Mouse (Mus musculus) brain, adult 2 months (tissue): ENCODE measurements around the gene Klra1.
A peak's percentile ranks its signal among the peaks of the same experiment; 100 is the strongest.
"Not testable (repeated sequence)": the region's sequence is repeated elsewhere in the genome, so short reads cannot be mapped to it uniquely, and the experiment has no call there.

Source experiments
- DNase-seq: peaks from one replicate; pipeline ENCODE4 v3.0.0; 2011; ENCODE audit warnings: low read depth, low spot score

The Klra1 gene

GRCm38 (mm10) chr6:130386750-130387149 is at the start of gene Klra1:
Klra1 (minus strand) TSS chr6:130386874.
- no peak for DNase-seq

- no peak for DNase-seq
Measured at GRCm38 (mm10) chr6:130429511-130429910, 42.8 kb upstream of the Klra1 start.

- no peak for DNase-seq
Measured at GRCm38 (mm10) chr6:130419158-130419557, 32.5 kb upstream of the Klra1 start.

- DNase-seq, result peak; percentile 36
Measured at GRCm38 (mm10) chr6:130404882-130405281, 18.2 kb upstream of the Klra1 start.

- DNase-seq, result no peak
Measured at GRCm38 (mm10) chr6:130385803-130386202, 871 bp downstream of the Klra1 start.

- no peak for DNase-seq
Measured at GRCm38 (mm10) chr6:130382375-130382774, 4.3 kb downstream of the Klra1 start.

GRCm38 (mm10) chr6:130345381-130345780 is 41.3 kb downstream of the Klra1 start:
- not testable (repeated sequence) for DNase-seq

- DNase-seq, result not testable (repeated sequence)
Measured at GRCm38 (mm10) chr6:130341973-130342372, 44.7 kb downstream of the Klra1 start.

GRCm38 (mm10) chr6:130337411-130337810 is 49.3 kb downstream of the Klra1 start, which contains the start of gene Klra3:
Klra3 (minus strand) TSS chr6:130337574.
- DNase-seq, result no peak
